Comparison of ENCODE assay signal across 10 mouse cellular contexts in genomic region chr14:41425393-41426075, GRCm38 (mm10). TPM values are rescaled to one million over a fixed set of nuclear protein-coding genes. Genes with fewer than 3 reads are reported as not detected.
A peak's percentile ranks its signal among the peaks of the same experiment; 100 is the strongest.
DNase-seq lines count a peak whose midpoint lies in the region; ATAC-seq and TF ChIP-seq lines count a peak whose summit lies in the region.
"Not testable (repeated sequence)": the region's sequence is repeated elsewhere in the genome, so short reads cannot be mapped to it uniquely, and the experiment has no call there.
"Had no signal": no experiment of that assay in that cellular context is flagged by ENCODE, and none has a peak within 500 bp of the region (broad histone marks: within the 10 kb centered on the region; RNA-seq: fewer than 3 reads in every experiment).

No protein-coding gene starts in this region.

- intact Hi-C loops in heart, postnatal 10 days (cut with DNase I); left cerebral cortex, postnatal 4 days (cut with DNase I): not testable (repeated sequence)

- not testable (repeated sequence) for H3K36me3 ChIP-seq in E14TG2a.4 (ENCODE audit: insufficient read depth, low read length); forebrain, embryonic 12.5 days (replicated peaks)

- not testable (repeated sequence) for H3K27me3 ChIP-seq in E14TG2a.4 (ENCODE audit: insufficient read depth, low read length); forebrain, embryonic 12.5 days

- not testable (repeated sequence) for H3K9ac ChIP-seq in forebrain, embryonic 12.5 days

- H3K9me3 ChIP-seq in E14TG2a.4 (ENCODE audit: low read length); forebrain, embryonic 12.5 days: not testable (repeated sequence)

- 17% methylated on average over 11 of the region's 16 CpGs for WGBS in forebrain, embryonic 12.5 days

- peak overlapping the region; percentile 33; the same call in 1 of the 2 replicates for H3K4me2 ChIP-seq in forebrain, embryonic 12.5 days

- H3K4me3 ChIP-seq in E14TG2a.4 (replicated peaks; ENCODE audit: low read length) = 0 out of 2 replicates have a peak overlapping the region, but pooled peaks have one; percentile 39
- peak overlapping the region; percentile 46 for H3K4me3 ChIP-seq in brown adipose tissue, adult 24 weeks (ENCODE audit: insufficient read depth, low read depth, low read length)
- H3K4me3 ChIP-seq in forebrain, embryonic 12.5 days (replicated peaks) = not testable (repeated sequence)

- ATAC-seq in forebrain, embryonic 12.5 days (ENCODE audit: low FRiP score) = not testable (repeated sequence)

- DNase-seq in heart, postnatal 10 days = peak; percentile 7 to 12
- peak; percentile 7 to 54 for DNase-seq in kidney, adult 8-10 months
- DNase-seq in left cerebral cortex, postnatal 4 days = peak; percentile 11
- DNase-seq in lung, postnatal 36 days = peak; percentile 37
- peak; percentile 39 for DNase-seq in right cerebral cortex, adult 18-20 months

- TF ChIP-seq CTCF in E14TG2a.4 (conservative IDR thresholded peaks at IDR 0.05; ENCODE audit: low read length) = peak; percentile 21; the same call in 1 of the 2 replicates

- H3K4me1 ChIP-seq in E14TG2a.4 (replicated peaks; ENCODE audit: low read depth, low read length); brown adipose tissue, adult 24 weeks (ENCODE audit: control insufficient read depth, insufficient read depth, insufficient read length, low read length); forebrain, embryonic 12.5 days: not testable (repeated sequence)

- H3K27ac ChIP-seq in brown adipose tissue, adult 24 weeks (replicated peaks; ENCODE audit: low read depth, low read length); forebrain, embryonic 12.5 days: not testable (repeated sequence)

RNA-seq across cellular contexts. Expression of gene Gm6482, which starts 17.5 kb away (rescaled TPM):
- polyA plus RNA-seq in brown adipose tissue, adult 24 weeks (2012; ENCODE audit: insufficient read depth, insufficient read length, missing spikeins) = not detected in 2 replicates
- polyA plus RNA-seq in forebrain, embryonic 12.5 days (2016; fragmentation: Nextera tagmentation; extraction: Ambion mirVana) = not detected in 2 replicates
- not detected for total RNA-seq in heart, postnatal 10 days (2021)
- not detected for total RNA-seq in left cerebral cortex, postnatal 4 days (2021)
- total RNA-seq: gastrocnemius, adult 18-20 months; left cerebral cortex, postnatal 25 days had no signal

RNA-seq across cellular contexts. Expression of gene Gm7954, which starts 27.8 kb away (rescaled TPM):
- polyA plus RNA-seq in brown adipose tissue, adult 24 weeks (2012; ENCODE audit: insufficient read depth, insufficient read length, missing spikeins) = not detected in 2 replicates
- not detected in 2 replicates for polyA plus RNA-seq in forebrain, embryonic 12.5 days (2016; fragmentation: Nextera tagmentation; extraction: Ambion mirVana)
- total RNA-seq in heart, postnatal 10 days (2021) = not detected
- total RNA-seq in left cerebral cortex, postnatal 4 days (2021) = not detected
- total RNA-seq: gastrocnemius, adult 18-20 months; left cerebral cortex, postnatal 25 days had no signal

RNA-seq across cellular contexts. Expression of gene Gm7945, which starts 39.4 kb away (rescaled TPM):
- not detected in 2 replicates for polyA plus RNA-seq in brown adipose tissue, adult 24 weeks (2012; ENCODE audit: insufficient read depth, insufficient read length, missing spikeins)
- not detected in 2 replicates for polyA plus RNA-seq in forebrain, embryonic 12.5 days (2016; fragmentation: Nextera tagmentation; extraction: Ambion mirVana)
- total RNA-seq in heart, postnatal 10 days (2021) = not detected
- total RNA-seq in left cerebral cortex, postnatal 4 days (2021) = not detected
- total RNA-seq: gastrocnemius, adult 18-20 months; left cerebral cortex, postnatal 25 days had no signal
